Mouse (Mus musculus): Measurements from ENCODE around the gene Zfp953.
"Not testable (repeated sequence)": the region's sequence is repeated elsewhere in the genome, so short reads cannot be mapped to it uniquely, and the experiment has no call there.

The Zfp953 gene

GRCm38 (mm10) chr13:67360131-67360744 lies at the start of gene Zfp953, which contains the start of gene Gm28044:
Gene Zfp953, minus strand, starts transcription at chr13:67360605.
Gene Gm28044, minus strand, starts transcription at chr13:67360536.
- DNase-seq (ENCODE audit: low spot score) = peak; percentile 88

DNA sequence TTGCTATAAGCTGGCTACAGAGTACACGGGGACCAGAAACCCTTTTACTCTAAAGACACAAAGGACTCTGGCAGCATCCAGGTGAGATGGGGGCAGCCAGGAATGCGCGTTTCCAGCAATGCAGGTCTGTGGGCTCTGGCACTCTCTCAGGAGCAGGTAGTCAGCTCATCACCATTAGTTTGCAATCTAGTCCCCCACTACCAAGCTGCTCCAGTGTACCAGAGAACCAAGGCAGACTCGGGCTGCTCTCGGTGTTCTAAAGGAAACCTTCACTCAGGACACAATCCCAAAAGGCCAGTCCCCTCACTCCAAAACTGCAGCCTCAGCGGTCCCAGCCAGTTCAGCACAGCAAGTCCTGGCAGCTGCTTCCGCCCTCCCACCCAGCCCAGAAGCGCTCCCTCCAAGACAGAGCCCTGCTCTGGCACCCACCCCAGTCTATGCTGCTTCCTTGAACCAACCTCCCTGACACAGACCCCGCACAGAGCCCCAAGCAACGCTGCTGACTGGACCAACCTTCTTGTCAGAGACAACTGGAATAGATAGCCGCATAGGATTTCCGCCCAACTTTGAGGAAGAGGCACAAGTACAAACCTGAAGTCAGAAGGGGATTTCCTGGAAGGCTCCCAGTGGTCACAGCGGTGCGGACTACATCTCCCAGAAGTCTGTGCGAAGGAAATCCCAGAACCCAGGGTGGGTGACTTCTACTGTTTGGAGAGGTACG lies 38.9 kb upstream of the Zfp953 start, which contains the start of gene Zfp429:
Gene Zfp429 (minus strand): TSS at position 637 of the 721 bp plus-strand sequence.
- DNase-seq (ENCODE audit: low spot score) = peak; percentile 45

GRCm38 (mm10) chr13:67376255-67376654 lies 15.8 kb upstream of the Zfp953 start:
- DNase-seq (ENCODE audit: low spot score) = not testable (repeated sequence)

GRCm38 (mm10) chr13:67375050-67375911 lies 14.9 kb upstream of the Zfp953 start, which contains the start of the genes Gm28041 and Zfp456:
Gene Gm28041, minus strand, starts transcription at chr13:67375733.
Gene Zfp456, minus strand, starts transcription at chr13:67375810.
- DNase-seq (ENCODE audit: low spot score) = peak; percentile 47

DNA sequence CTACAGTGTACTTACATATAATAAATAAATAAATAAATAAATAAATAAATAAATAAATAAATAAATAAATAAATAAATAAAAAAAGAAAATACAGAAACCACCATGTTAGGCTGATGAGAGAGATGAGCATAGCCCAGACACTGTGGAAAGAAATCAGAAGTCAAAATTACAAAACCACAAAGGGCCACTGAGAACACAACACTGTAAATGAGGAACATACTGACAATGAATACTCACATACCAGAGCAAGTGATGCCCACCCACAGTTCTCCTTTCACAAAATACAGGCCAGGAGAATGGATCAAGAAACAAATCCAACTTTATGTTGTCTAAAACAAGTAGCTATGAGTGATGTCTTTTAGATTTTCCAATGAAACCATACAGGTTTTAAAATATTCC lies 8.6 kb downstream of the Zfp953 start:
- DNase-seq (ENCODE audit: low spot score) = no peak

- no peak for DNase-seq (ENCODE audit: low spot score)
Measured at GRCm38 (mm10) chr13:67343422-67343821, 17.0 kb downstream of the Zfp953 start.

GRCm38 (mm10) chr13:67332877-67333276 lies 27.5 kb downstream of the Zfp953 start:
- DNase-seq (ENCODE audit: low spot score) = peak; percentile 1

DNA sequence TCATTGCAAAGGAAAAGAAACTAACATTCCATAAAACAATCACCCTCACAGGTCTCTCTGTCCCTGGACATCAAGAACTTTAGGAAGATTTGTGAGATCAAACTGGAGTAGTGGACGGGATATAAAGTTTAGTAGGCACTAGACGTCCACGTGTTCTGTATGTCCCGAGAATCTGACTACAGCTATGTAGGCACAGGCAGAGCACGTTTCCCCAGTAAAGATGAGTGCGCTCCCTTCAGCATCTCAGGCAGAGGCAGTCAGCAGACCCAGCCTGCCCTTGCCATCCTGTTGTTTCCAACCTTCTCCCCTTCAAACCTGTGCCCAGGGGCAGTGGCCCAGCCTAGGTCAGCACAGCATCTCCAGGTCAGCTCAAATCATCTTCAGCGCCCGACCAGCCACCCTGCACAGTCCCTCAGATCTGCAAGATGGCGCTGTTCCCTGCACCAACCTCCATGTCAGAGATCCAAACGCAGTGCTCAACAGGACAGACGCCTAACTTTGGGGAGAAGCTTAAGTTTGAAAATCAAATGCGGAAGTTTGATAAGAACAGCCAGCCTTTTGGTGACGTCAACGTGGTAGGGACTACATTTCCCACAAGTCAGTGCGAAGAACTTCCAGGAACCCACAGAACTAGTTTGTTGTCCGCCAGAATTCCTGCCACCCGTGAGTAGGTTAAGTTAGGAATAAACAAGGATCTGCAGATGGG lies 28.2 kb downstream of the Zfp953 start, which contains the start of gene Zfp595:
Gene Zfp595 (minus strand): TSS at position 552 of the 706 bp plus-strand sequence.
- peak; percentile 75 for DNase-seq (ENCODE audit: low spot score)

- no peak for DNase-seq (ENCODE audit: low spot score)
Measured at GRCm38 (mm10) chr13:67306718-67307117, 53.7 kb downstream of the Zfp953 start.

DNA sequence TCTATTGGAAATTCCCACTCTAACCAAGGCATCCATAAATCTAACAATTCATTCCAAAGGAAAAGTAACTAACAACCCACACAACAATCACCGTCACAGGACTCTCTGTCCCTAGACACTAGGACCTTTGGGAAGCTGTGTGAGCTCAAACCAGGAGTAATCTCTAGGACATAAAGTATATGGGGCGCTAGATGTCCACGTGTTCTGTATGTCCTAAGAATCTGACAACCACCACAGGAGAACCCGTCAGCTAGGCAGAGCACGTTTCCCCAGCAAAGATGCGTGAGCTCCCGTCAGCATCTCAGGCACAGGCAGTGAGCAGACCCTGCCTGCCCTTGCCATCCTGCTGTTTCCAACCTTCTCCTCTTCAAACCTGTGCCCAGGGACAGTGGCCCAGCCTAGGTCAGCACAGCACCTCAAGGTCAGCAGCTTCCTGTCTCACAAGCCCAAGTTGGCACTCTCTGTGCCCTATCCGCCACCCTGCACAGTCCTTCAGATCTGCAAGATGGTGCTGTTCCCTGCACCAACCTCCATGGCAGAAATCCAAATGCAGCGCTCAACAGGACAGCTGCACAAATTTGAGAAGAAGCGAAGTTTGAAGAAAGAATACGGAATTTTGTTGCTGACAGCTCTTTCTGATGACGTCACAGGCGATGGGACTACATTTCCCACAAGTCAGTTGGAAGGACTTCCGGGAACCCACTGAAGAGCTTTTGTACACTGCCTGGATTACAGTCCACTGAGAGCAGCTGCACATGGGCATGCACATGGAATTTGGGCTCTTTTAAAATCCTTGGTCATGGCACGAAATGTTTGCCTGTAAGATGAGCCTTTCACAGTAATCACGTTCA lies 54.4 kb downstream of the Zfp953 start, which contains the start of gene Zfp457:
Gene Zfp457 (minus strand): TSS at position 664 of the 851 bp plus-strand sequence.
- DNase-seq (ENCODE audit: low spot score) = peak; percentile 77
